Mouse (Mus musculus) retina, embryonic 14.5 days (tissue): ENCODE measurements around the gene Mcemp1.

Experiments
- DNase-seq: peaks from one replicate; pipeline ENCODE4 v3.0.0-alpha.2; 2015; ENCODE audit warnings: low spot score

Mcemp1 gene

GRCm38 (mm10) chr8:3665507-3665906 is at the start of gene Mcemp1:
TSS of gene Mcemp1 (plus strand) at chr8:3665754.
- no peak for DNase-seq

GRCm38 (mm10) chr8:3621199-3621970 is 44.2 kb upstream of the Mcemp1 start, which contains the start of the genes Xab2 and Pet100:
TSS of gene Xab2 (minus strand) at chr8:3621316.
TSS of gene Pet100 (plus strand) at chr8:3621548.
- DNase-seq = peak; percentile 100

- no peak for DNase-seq
Observed at GRCm38 (mm10) chr8:3622119-3622518, 43.4 kb upstream of the Mcemp1 start.

GRCm38 (mm10) chr8:3625445-3625844 is 40.1 kb upstream of the Mcemp1 start, which contains the start of gene Pcp2:
TSS of gene Pcp2 (minus strand) at chr8:3625545.
- no peak for DNase-seq

- DNase-seq = no peak
Observed at GRCm38 (mm10) chr8:3626971-3627370, 38.6 kb upstream of the Mcemp1 start.

GRCm38 (mm10) chr8:3628014-3628413 is 37.5 kb upstream of the Mcemp1 start:
- DNase-seq = peak; percentile 58

GRCm38 (mm10) chr8:3630647-3631477 is 34.7 kb upstream of the Mcemp1 start, which contains the start of gene Stxbp2:
TSS of gene Stxbp2 (plus strand) at chr8:3630955.
- DNase-seq = peak; percentile 76

GRCm38 (mm10) chr8:3631478-3631875 is 34.1 kb upstream of the Mcemp1 start:
- peak; percentile 32 for DNase-seq

GRCm38 (mm10) chr8:3645804-3646203 is 19.8 kb upstream of the Mcemp1 start:
- DNase-seq = peak; percentile 12

- no peak for DNase-seq
Observed at GRCm38 (mm10) chr8:3646824-3647531, 18.6 kb upstream of the Mcemp1 start.

- no peak for DNase-seq
Observed at GRCm38 (mm10) chr8:3647561-3647960, 18.0 kb upstream of the Mcemp1 start.

- no peak for DNase-seq
Observed at GRCm38 (mm10) chr8:3648268-3648667, 17.3 kb upstream of the Mcemp1 start.

GRCm38 (mm10) chr8:3648990-3649389 is 16.6 kb upstream of the Mcemp1 start:
- DNase-seq = peak; percentile 33

- DNase-seq = no peak
Observed at GRCm38 (mm10) chr8:3652845-3653244, 12.7 kb upstream of the Mcemp1 start.

GRCm38 (mm10) chr8:3654726-3655508 is 10.6 kb upstream of the Mcemp1 start:
- no peak for DNase-seq

GRCm38 (mm10) chr8:3655526-3655925 is 10.0 kb upstream of the Mcemp1 start, which contains the start of gene Retn:
TSS of gene Retn (plus strand) at chr8:3655770.
- no peak for DNase-seq

- DNase-seq = peak; percentile 55
Observed at GRCm38 (mm10) chr8:3656725-3657381, 8.7 kb upstream of the Mcemp1 start.

GRCm38 (mm10) chr8:3660889-3661288 is 4.7 kb upstream of the Mcemp1 start:
- no peak for DNase-seq

GRCm38 (mm10) chr8:3664405-3664804 is 1.1 kb upstream of the Mcemp1 start:
- no peak for DNase-seq

GRCm38 (mm10) chr8:3670388-3670787 is 4.8 kb downstream of the Mcemp1 start:
- DNase-seq = no peak
